Mouse (Mus musculus): ENCODE data around the gene St3gal5. TPM values are rescaled to one million over a fixed set of nuclear protein-coding genes. Genes with fewer than 3 reads are reported as not detected.

Gene St3gal5
- total and polyA plus RNA-seq, 3 experiments, result 4.0 to 21.4 (median 19.8) TPM

- no peak for DNase-seq (ENCODE audit: extremely low read depth)
- no peaks in the 10 kb centered on the region for H3K9me3 ChIP-seq (replicated peaks; ENCODE audit: low read length)
- no peak overlapping the region for H3K27ac ChIP-seq (ENCODE audit: insufficient read depth, low read depth)
- no peak for TF ChIP-seq JUN (IDR thresholded peaks at IDR 0.05; ENCODE audit: insufficient read depth, low read depth, low read length)
- no peak for TF ChIP-seq PAX5 (IDR thresholded peaks at IDR 0.05; ENCODE audit: low read length)
- TF ChIP-seq TCF12 (IDR thresholded peaks at IDR 0.05; ENCODE audit: low read depth, low read length), result no peak
- TF ChIP-seq RAD21 (IDR thresholded peaks at IDR 0.05; ENCODE audit: low read depth, low read length), result no peak
- TF ChIP-seq USF1 (IDR thresholded peaks at IDR 0.05; ENCODE audit: low read depth, low read length), result no peak
- TF ChIP-seq GABPA (IDR thresholded peaks at IDR 0.05; ENCODE audit: insufficient replicate concordance, low read depth, low read length), result no peak
- no peak for TF ChIP-seq MYC (IDR thresholded peaks at IDR 0.05; ENCODE audit: low read depth, low read length)
- no peak overlapping the region for H3K4me3 ChIP-seq (replicated peaks in 1 of 3; ENCODE audit: low read depth in 2 of 3, low read length in 2 of 3, poor library complexity in 1 of 3)
- H3K4me1 ChIP-seq (ENCODE audit: control insufficient read depth in 1 of 2, insufficient read depth in 2 of 2), result 0 out of 4 replicates have a peak, but pooled peaks cover 0 to 4% of the 10 kb centered on the region in 2 experiments
- in situ Hi-C loops (cut with MboI; ENCODE audit: low pct_ligation_motif_present, low pct_unique_long_range_greater_than_20kb, low sequenced_read_pairs), result no loop called here
- peaks cover 5% of the 10 kb centered on the region for H3K27me3 ChIP-seq (replicated peaks)
- no peaks in the 10 kb centered on the region for H3K79me2 ChIP-seq (replicated peaks; ENCODE audit: control insufficient read depth, extremely low read depth, insufficient read depth, poor library complexity, severe bottlenecking)
- no peak overlapping the region for H3K4me2 ChIP-seq (ENCODE audit: insufficient read depth, low read depth, poor library complexity, severe bottlenecking)
- H3K9ac ChIP-seq (ENCODE audit: insufficient read depth, low read depth), result no peak overlapping the region
- dilution Hi-C loops (cut with MboI; ENCODE audit: extremely low pct_ligation_motif_present, extremely low pct_unique_long_range_greater_than_20kb, low sequenced_read_pairs), result no loop called here
- H3K36me3 ChIP-seq (replicated peaks in 1 of 2; ENCODE audit: control insufficient read depth in 1 of 2, insufficient read depth in 1 of 2, low read length in 1 of 2), result no peaks in the 10 kb centered on the region
Measured at GRCm38 (mm10) chr6:72179006-72179405, 81.6 kb downstream of the St3gal5 start.

- dilution Hi-C loops (cut with MboI; ENCODE audit: extremely low pct_ligation_motif_present, extremely low pct_unique_long_range_greater_than_20kb, low sequenced_read_pairs), result no loop called here
- Histone ChIP-seq H3K27ac (ENCODE audit: insufficient read depth, low read depth) (no peak overlapping the region), H3K9me3 (replicated peaks; ENCODE audit: low read length) (no peaks in the 10 kb centered on the region), H3K4me3 (replicated peaks in 1 of 3; ENCODE audit: low read depth in 2 of 3, low read length in 2 of 3, poor library complexity in 1 of 3) (no peak overlapping the region), H3K4me2 (ENCODE audit: insufficient read depth, low read depth, poor library complexity, severe bottlenecking) (no peak overlapping the region), H3K79me2 (replicated peaks; ENCODE audit: control insufficient read depth, extremely low read depth, insufficient read depth, poor library complexity, severe bottlenecking) (no peaks in the 10 kb centered on the region), H3K9ac (ENCODE audit: insufficient read depth, low read depth) (no peak overlapping the region), H3K27me3 (replicated peaks) (peaks cover 11% of the 10 kb centered on the region), H3K4me1 (ENCODE audit: control insufficient read depth in 1 of 2, insufficient read depth in 2 of 2) (0 out of 4 replicates have a peak, but pooled peaks cover 0 to 4% of the 10 kb centered on the region in 2 experiments), H3K36me3 (replicated peaks in 1 of 2; ENCODE audit: control insufficient read depth in 1 of 2, insufficient read depth in 1 of 2, low read length in 1 of 2) (no peaks in the 10 kb centered on the region)
- in situ Hi-C loops (cut with MboI; ENCODE audit: low pct_ligation_motif_present, low pct_unique_long_range_greater_than_20kb, low sequenced_read_pairs), result no loop called here
- no peak for DNase-seq (ENCODE audit: extremely low read depth)
- no peak for TF ChIP-seq NRF1 (IDR thresholded peaks at IDR 0.05; ENCODE audit: low read depth, low read length)
- no peak for TF ChIP-seq SMC3 (IDR thresholded peaks at IDR 0.05; ENCODE audit: low read depth, low read length)
- no peak for TF ChIP-seq EP300 (IDR thresholded peaks at IDR 0.05; ENCODE audit: low read length)
- no peak for TF ChIP-seq RAD21 (IDR thresholded peaks at IDR 0.05; ENCODE audit: low read depth, low read length)
- TF ChIP-seq MXI1 (IDR thresholded peaks at IDR 0.05; ENCODE audit: low read depth, low read length), result no peak
- no peak for TF ChIP-seq MAFK (IDR thresholded peaks at IDR 0.05; ENCODE audit: insufficient replicate concordance, low read length)
- no peak for TF ChIP-seq HCFC1 (IDR thresholded peaks at IDR 0.05; ENCODE audit: low read depth, low read length)
- no peak for TF ChIP-seq MEF2A (IDR thresholded peaks at IDR 0.05; ENCODE audit: borderline replicate concordance, low read depth, low read length)
Measured at GRCm38 (mm10) chr6:72179562-72180502, 82.4 kb downstream of the St3gal5 start.
